8 mouse cellular contexts compared by ENCODE assay signal in genomic region chr13:80940860-80941630, GRCm38 (mm10). TPM values are rescaled to one million over a fixed set of nuclear protein-coding genes. Genes with fewer than 3 reads are reported as not detected.
A peak's percentile ranks its signal among the peaks of the same experiment; 100 is the strongest.
DNase-seq lines count a peak whose midpoint lies in the region; ATAC-seq lines count a peak whose summit lies in the region.

No protein-coding gene starts in this region.

- ATAC-seq in midbrain, embryonic 14.5 days (ENCODE audit: low FRiP score, low TSS enrichment), result no peak
- no peak for ATAC-seq in midbrain, embryonic 13.5 days
- peak; percentile 62 for ATAC-seq in kidney, embryonic 16.5 days (ENCODE audit: low FRiP score, low TSS enrichment)
- ATAC-seq in megakaryocyte progenitor cell, adult 5-6 weeks (replicated peaks; ENCODE audit: poor library complexity), result peak; percentile 86
- ATAC-seq in midbrain, embryonic 11.5 days (ENCODE audit: low FRiP score), result no peak

- H3K36me3 ChIP-seq in midbrain, embryonic 14.5 days (ENCODE audit: control insufficient read depth, insufficient read depth, low read length), result no peaks in the 10 kb centered on the region
- H3K36me3 ChIP-seq in midbrain, embryonic 13.5 days, result no peaks in the 10 kb centered on the region
- no peaks in the 10 kb centered on the region for H3K36me3 ChIP-seq in kidney, embryonic 16.5 days (ENCODE audit: insufficient read depth, low read length)
- H3K36me3 ChIP-seq in midbrain, embryonic 11.5 days (ENCODE audit: control insufficient read depth, insufficient read depth, low read length), result no peaks in the 10 kb centered on the region

- H3K4me1 ChIP-seq in midbrain, embryonic 14.5 days (ENCODE audit: control insufficient read depth, insufficient read depth, low read length), result no peaks in the 10 kb centered on the region
- no peaks in the 10 kb centered on the region for H3K4me1 ChIP-seq in midbrain, embryonic 13.5 days (replicated peaks)
- peaks cover 12% of the 10 kb centered on the region for H3K4me1 ChIP-seq in kidney, embryonic 16.5 days (ENCODE audit: insufficient read depth, low read length)
- no peaks in the 10 kb centered on the region for H3K4me1 ChIP-seq in midbrain, embryonic 11.5 days (ENCODE audit: control insufficient read depth, insufficient read depth, low read length)

- no peak overlapping the region for H3K9ac ChIP-seq in midbrain, embryonic 14.5 days (replicated peaks; ENCODE audit: low read length)
- H3K9ac ChIP-seq in midbrain, embryonic 13.5 days (replicated peaks), result no peak overlapping the region
- no peak overlapping the region for H3K9ac ChIP-seq in kidney, embryonic 16.5 days (replicated peaks; ENCODE audit: low read length)
- H3K9ac ChIP-seq in midbrain, embryonic 11.5 days (ENCODE audit: low read length), result no peak overlapping the region

- 76% methylated on average over 10 of the region's 10 CpGs for WGBS in midbrain, embryonic 14.5 days
- 71% methylated on average over 10 of the region's 10 CpGs for WGBS in midbrain, embryonic 13.5 days
- 49% methylated on average over 10 of the region's 10 CpGs for WGBS in kidney, embryonic 16.5 days
- 76% methylated on average over 10 of the region's 10 CpGs for WGBS in midbrain, embryonic 11.5 days

- no peak overlapping the region for H3K4me3 ChIP-seq in midbrain, embryonic 14.5 days (replicated peaks; ENCODE audit: low read depth, low read length)
- no peak overlapping the region for H3K4me3 ChIP-seq in midbrain, embryonic 13.5 days (replicated peaks)
- H3K4me3 ChIP-seq in kidney, embryonic 16.5 days (ENCODE audit: low read length), result no peak overlapping the region
- no peak overlapping the region for H3K4me3 ChIP-seq in midbrain, embryonic 11.5 days (ENCODE audit: low read depth, low read length)

- H3K4me2 ChIP-seq in midbrain, embryonic 14.5 days (ENCODE audit: low read length), result no peak overlapping the region
- no peak overlapping the region for H3K4me2 ChIP-seq in midbrain, embryonic 13.5 days (replicated peaks)
- no peak overlapping the region for H3K4me2 ChIP-seq in kidney, embryonic 16.5 days (replicated peaks; ENCODE audit: low read depth, low read length)
- H3K4me2 ChIP-seq in midbrain, embryonic 11.5 days, result no peak overlapping the region

- H3K27ac ChIP-seq in midbrain, embryonic 14.5 days (replicated peaks; ENCODE audit: low read depth, low read length), result no peak overlapping the region
- no peak overlapping the region for H3K27ac ChIP-seq in midbrain, embryonic 13.5 days
- H3K27ac ChIP-seq in kidney, embryonic 16.5 days (ENCODE audit: low read length), result no peak overlapping the region
- no peak overlapping the region for H3K27ac ChIP-seq in midbrain, embryonic 11.5 days (ENCODE audit: low read depth, low read length)

- intact Hi-C loops in gastrocnemius, postnatal 14 days (cut with DNase I; ENCODE audit: low total_unique reads), result loop anchor here (10.0 kb wide), 1 partner anchor 46 kb away; no protein-coding TSS in a partner anchor

- no peaks in the 10 kb centered on the region for H3K9me3 ChIP-seq in midbrain, embryonic 14.5 days (ENCODE audit: control insufficient read depth, low read length)
- H3K9me3 ChIP-seq in midbrain, embryonic 13.5 days, result no peaks in the 10 kb centered on the region
- H3K9me3 ChIP-seq in kidney, embryonic 16.5 days (ENCODE audit: low read length), result no peaks in the 10 kb centered on the region
- no peaks in the 10 kb centered on the region for H3K9me3 ChIP-seq in midbrain, embryonic 11.5 days (ENCODE audit: control insufficient read depth, low read length)

- peak; percentile 18 for DNase-seq in midbrain, embryonic 14.5 days
- DNase-seq in T-cell, adult 2 months (ENCODE audit: low spot score), result peak; percentile 30
- DNase-seq in gastrocnemius, postnatal 14 days, result peak; percentile 82
- peak; percentile 33 for DNase-seq in yolk sac, embryonic 10.5 days (ENCODE audit: low spot score)
- DNase-seq in midbrain, embryonic 11.5 days (ENCODE audit: low spot score, missing footprints), result no peak

- H3K27me3 ChIP-seq in midbrain, embryonic 14.5 days (ENCODE audit: control insufficient read depth, insufficient read depth, low read length), result no peaks in the 10 kb centered on the region
- H3K27me3 ChIP-seq in midbrain, embryonic 13.5 days, result no peaks in the 10 kb centered on the region
- H3K27me3 ChIP-seq in kidney, embryonic 16.5 days (ENCODE audit: insufficient read depth, low read length), result no peaks in the 10 kb centered on the region
- H3K27me3 ChIP-seq in midbrain, embryonic 11.5 days (ENCODE audit: control insufficient read depth, insufficient read depth, low read length), result no peaks in the 10 kb centered on the region

RNA-seq across cellular contexts. Expression of gene Arrdc3, which starts 57.9 kb away (rescaled TPM):
- 39.3 and 80.6 TPM in 2 replicates for polyA plus RNA-seq in midbrain, embryonic 14.5 days (2014; fragmentation: Nextera tagmentation; extraction: Ambion mirVana)
- 54.0 and 57.1 TPM in 2 replicates for polyA plus RNA-seq in midbrain, embryonic 13.5 days (2015; fragmentation: Nextera tagmentation; extraction: Ambion mirVana)
- total RNA-seq in gastrocnemius, postnatal 14 days (2021), result 10 to 100 TPM; 35.2 to 62.4 TPM
- polyA plus RNA-seq in kidney, embryonic 16.5 days (2015; fragmentation: Nextera tagmentation; extraction: Ambion mirVana), result 61.5 and 64.4 TPM in 2 replicates
- 17.5 and 28.3 TPM in 2 replicates for total RNA-seq in megakaryocyte progenitor cell, adult 5-6 weeks (2015)
- total RNA-seq in megakaryocyte progenitor cell, adult 5-6 weeks (2017), result 30.9 and 44.2 TPM in 2 replicates
- 53.7 and 58.4 TPM in 2 replicates for polyA plus RNA-seq in midbrain, embryonic 11.5 days (2014; fragmentation: Nextera tagmentation; extraction: Ambion mirVana)

Comparison
In these comparisons a context has a peak if more than half of its experiments do, and no peak if none do; other contexts are left out.
1. ATAC-seq: peak in kidney, embryonic 16.5 days (single experiment) and megakaryocyte progenitor cell, adult 5-6 weeks (single experiment); none in midbrain, embryonic 14.5 days (single experiment), midbrain, embryonic 13.5 days (single experiment) and midbrain, embryonic 11.5 days (single experiment).